Mouse (Mus musculus) urinary bladder, postnatal 0 days (tissue): ENCODE results near the gene Gm5926. TPM values are rescaled to one million over a fixed set of nuclear protein-coding genes. Genes with fewer than 3 reads are reported as not detected.

ENCODE experiments used
- polyA plus RNA-seq: library from polyadenylated mRNA; unstranded; fragments of >200 nt; fragmentation: Nextera tagmentation; extraction: Ambion mirVana; gene quantifications from 2 replicates; pipeline ENCODE4 v1.2.1, GENCODE M21; 2015

Gene Gm5926
- not detected in 2 replicates for polyA plus RNA-seq

DNA sequence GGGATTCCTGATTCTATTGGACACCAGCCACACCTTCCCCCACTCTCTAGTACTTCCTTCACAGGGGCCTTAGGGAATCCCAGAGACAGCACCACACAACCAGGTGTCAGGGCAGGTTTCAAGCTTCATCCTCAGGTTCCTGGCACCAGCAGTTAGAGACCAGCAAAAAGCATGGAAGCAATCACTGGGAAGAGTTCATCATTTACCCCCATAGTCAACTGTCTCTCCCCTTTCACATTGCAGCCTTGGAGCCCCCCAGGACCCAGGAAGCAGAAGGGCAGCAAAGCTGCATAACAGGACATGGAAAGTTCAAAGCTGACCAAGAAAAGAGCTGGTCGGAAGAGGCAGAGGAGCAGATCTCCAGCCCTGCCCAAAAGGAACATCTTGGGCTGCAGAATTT is at the start of gene Gm5926:
TSS of gene Gm5926 (plus strand) at position 301 of the 400 bp plus-strand sequence.

Other genes with a start within 250 kb of the Gm5926 start
- gene Btbd35f1, start 90.7 kb upstream of the Gm5926 start, polyA plus RNA-seq = not detected in 2 replicates
- gene Btbd35f21, start 75.4 kb downstream of the Gm5926 start, polyA plus RNA-seq = not detected in 2 replicates
- not detected in 2 replicates for gene Btbd35f30, start 243.9 kb downstream of the Gm5926 start, polyA plus RNA-seq